Mouse (Mus musculus) liver, embryonic 15.5 days (tissue): ENCODE results near the gene 4930430F08Rik. TPM values are rescaled to one million over a fixed set of nuclear protein-coding genes. Genes with fewer than 3 reads are reported as not detected.

Source experiments
- ATAC-seq: fragments of 200-750 bp; cut with Nextera tagmentation; 2 replicates; pipeline ENCODE4 v1.8.0; 2017; ENCODE audit warnings: moderate number of reproducible peaks, mild to moderate bottlenecking, moderate library complexity; ENCODE audit not compliant: insufficient read depth
- H3K27ac ChIP-seq: fragments of 300-500 bp; sonication (generic); replicated peaks from 2 replicates; pipeline ENCODE4 v1.5.1; 2015; ENCODE audit warnings: mild to moderate bottlenecking, inconsistent platforms
- H3K27me3 ChIP-seq: fragments of 300-500 bp; sonication (generic); 2 replicates; pipeline ENCODE4 v1.6.1; 2015; ENCODE audit warnings: mild to moderate bottlenecking, inconsistent platforms
- H3K36me3 ChIP-seq: fragments of 300-500 bp; sonication (generic); replicated peaks from 2 replicates; pipeline ENCODE4 v1.6.1; 2015; ENCODE audit warnings: moderate library complexity, mild to moderate bottlenecking, inconsistent platforms
- H3K4me1 ChIP-seq: fragments of 300-500 bp; sonication (generic); replicated peaks from 2 replicates; pipeline ENCODE4 v1.6.1; 2015; ENCODE audit warnings: inconsistent platforms
- H3K4me2 ChIP-seq: fragments of 300-500 bp; sonication (generic); 2 replicates; pipeline ENCODE4 v1.6.1; 2015; ENCODE audit warnings: moderate library complexity, mild to moderate bottlenecking, inconsistent platforms
- H3K4me3 ChIP-seq: fragments of 300-500 bp; sonication (generic); replicated peaks from 2 replicates; pipeline ENCODE4 v1.5.1; 2015; ENCODE audit warnings: mild to moderate bottlenecking, inconsistent platforms
- H3K9ac ChIP-seq: fragments of 300-500 bp; sonication (generic); 2 replicates; pipeline ENCODE4 v1.6.1; 2015; ENCODE audit warnings: moderate library complexity, mild to moderate bottlenecking, inconsistent platforms
- H3K9me3 ChIP-seq: fragments of 300-500 bp; sonication (generic); replicated peaks from 2 replicates; pipeline ENCODE4 v1.6.1; 2016; ENCODE audit warnings: inconsistent platforms
- WGBS: fragments of 180-500 bp; shearing (Covaris S2); methylation state at CpG from one replicate; pipeline ENCODE4 v1.1.7; 2015; ENCODE audit warnings: mixed read lengths; ENCODE audit not compliant: insufficient replicate concordance; 5-methylcytosine and 5-hydroxymethylcytosine counted together
- polyA plus RNA-seq: library from polyadenylated mRNA; unstranded; fragments of >200 nt; fragmentation: Nextera tagmentation; extraction: Ambion mirVana; gene quantifications from 2 replicates; pipeline ENCODE4 v1.2.1, GENCODE M21; 2015

4930430F08Rik gene
- 11.4 and 13.1 TPM in 2 replicates for polyA plus RNA-seq

DNA sequence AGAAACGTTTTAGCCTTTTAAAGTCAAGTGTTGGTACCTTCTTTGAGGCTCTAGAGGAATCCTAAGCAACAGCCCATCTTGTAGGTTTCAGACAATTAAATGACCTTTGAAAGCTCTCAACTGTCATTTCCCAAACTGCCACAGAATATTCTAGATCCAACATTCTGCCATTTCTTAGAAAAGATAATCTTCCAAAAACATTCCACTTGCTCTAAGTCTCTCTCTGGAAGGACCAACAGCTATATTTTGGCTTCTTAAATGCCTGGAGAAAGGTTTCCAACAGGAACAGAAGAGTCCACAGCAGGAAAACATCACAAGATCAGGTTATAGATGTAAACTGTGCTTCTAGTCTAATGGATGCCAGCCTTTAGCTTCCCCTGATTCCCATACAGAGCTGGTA lies at the start of gene 4930430F08Rik, which contains the start of gene 1700017N19Rik:
Gene 4930430F08Rik (minus strand): TSS at position 101 of the 400 bp plus-strand sequence.
Gene 1700017N19Rik (plus strand): TSS at position 162 of the 400 bp plus-strand sequence.
- WGBS = 70% methylated on average over 1 of the region's 1 CpGs
- ATAC-seq = no peak
- Histone ChIP-seq H3K9ac (no peak within 1 kb of the TSS), H3K4me3 (peak within 1 kb of the TSS; percentile 79; the same call in 1 of the 2 replicates), H3K4me2 (peak within 1 kb of the TSS; percentile 81), H3K4me1 (peaks cover 14% of the 10 kb centered on the region), H3K36me3 (peaks cover 5% of the 10 kb centered on the region; the same call in 1 of the 2 replicates), H3K9me3 (no peaks in the 10 kb centered on the region), H3K27me3 (no peaks in the 10 kb centered on the region), H3K27ac (no peak within 1 kb of the TSS)

DNA sequence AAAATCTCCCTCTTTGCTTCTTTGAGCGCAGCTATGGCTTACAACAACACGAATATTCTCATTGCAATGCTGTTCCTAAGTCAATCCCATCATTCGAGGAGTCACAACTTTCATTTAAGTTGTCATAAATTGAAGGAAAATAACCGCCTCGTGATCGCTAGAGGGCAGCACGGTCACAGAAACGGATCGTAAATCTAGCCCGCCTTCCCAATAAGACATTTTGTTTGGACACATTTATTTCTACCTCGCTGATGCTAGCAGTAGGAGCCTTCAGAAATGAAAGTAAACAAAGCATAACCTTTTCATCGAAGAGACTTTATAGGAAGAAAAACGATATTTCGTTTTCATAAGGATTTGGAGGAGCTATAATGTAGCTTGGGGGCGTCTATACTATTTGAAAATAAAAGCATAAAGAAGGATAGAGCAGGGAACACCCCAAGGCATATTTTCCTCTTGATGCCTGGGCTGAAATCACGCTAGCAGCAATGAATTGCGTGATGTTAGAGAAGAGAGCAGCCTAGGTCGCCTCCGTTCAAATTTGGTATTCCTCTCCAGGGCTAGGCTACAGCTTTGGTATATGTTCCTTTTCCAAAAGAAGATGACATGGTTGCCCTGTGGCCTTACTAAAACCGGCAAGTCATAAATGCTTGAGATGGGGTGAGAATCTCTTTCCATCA lies 39.7 kb upstream of the 4930430F08Rik start:
- Histone ChIP-seq H3K27me3 (no peaks in the 10 kb centered on the region), H3K36me3 (no peaks in the 10 kb centered on the region), H3K27ac (no peak overlapping the region), H3K9me3 (no peaks in the 10 kb centered on the region), H3K4me2 (peak overlapping the region; percentile 9), H3K9ac (no peak overlapping the region), H3K4me3 (no peak overlapping the region), H3K4me1 (no peaks in the 10 kb centered on the region; the same call in 1 of the 2 replicates)
- ATAC-seq = no peak
- 20% methylated on average over 20 of the region's 20 CpGs for WGBS

DNA sequence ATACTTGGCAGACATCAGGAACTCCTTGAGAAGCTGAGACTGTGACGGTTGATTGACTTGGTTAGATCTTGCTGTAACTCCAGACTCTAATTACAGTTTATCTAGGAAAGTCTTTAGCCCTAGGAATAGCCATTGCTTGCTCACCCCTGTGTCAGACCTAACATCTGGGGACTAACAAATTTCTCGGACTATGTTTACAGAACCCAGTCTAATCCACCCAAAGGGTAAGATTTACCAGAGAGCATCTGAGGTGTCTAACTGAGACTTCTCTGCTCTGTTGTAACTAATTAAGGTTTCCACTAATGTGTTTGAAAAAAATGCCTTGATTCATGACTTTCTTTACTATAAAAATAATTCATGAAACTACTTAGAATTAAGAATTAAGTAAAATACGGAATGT lies 32.3 kb upstream of the 4930430F08Rik start:
- ATAC-seq = no peak
- Histone ChIP-seq H3K4me1 (no peaks in the 10 kb centered on the region), H3K27me3 (no peaks in the 10 kb centered on the region), H3K9ac (no peak overlapping the region), H3K27ac (no peak overlapping the region), H3K4me3 (no peak overlapping the region), H3K9me3 (no peaks in the 10 kb centered on the region), H3K4me2 (no peak overlapping the region), H3K36me3 (no peaks in the 10 kb centered on the region)
- WGBS = 55% methylated on average over 3 of the region's 3 CpGs

DNA sequence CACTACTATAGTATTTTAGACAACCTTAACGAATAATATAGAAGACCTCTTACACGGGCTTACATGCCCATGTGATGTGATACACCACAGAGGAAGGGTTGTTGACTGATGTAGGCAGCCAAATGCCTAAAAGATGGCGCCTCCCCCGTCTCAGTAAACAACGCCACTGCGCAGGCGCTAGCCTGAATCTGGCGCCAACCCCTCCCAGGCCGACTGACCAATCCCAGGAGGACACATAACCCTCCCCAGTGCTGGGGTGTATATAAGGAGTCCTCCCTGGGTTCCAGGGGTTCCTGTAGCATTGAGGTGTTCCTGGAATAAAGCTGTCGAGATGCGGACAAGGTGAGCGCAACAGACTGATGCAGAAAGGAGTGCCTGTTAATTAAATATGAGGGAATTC lies 29.8 kb upstream of the 4930430F08Rik start:
- Histone ChIP-seq H3K9ac (no peak overlapping the region), H3K4me1 (no peaks in the 10 kb centered on the region), H3K27ac (no peak overlapping the region), H3K4me3 (no peak overlapping the region), H3K27me3 (no peaks in the 10 kb centered on the region), H3K36me3 (no peaks in the 10 kb centered on the region), H3K9me3 (no peaks in the 10 kb centered on the region), H3K4me2 (no peak overlapping the region)
- no peak for ATAC-seq
- 74% methylated on average over 12 of the region's 12 CpGs for WGBS

DNA sequence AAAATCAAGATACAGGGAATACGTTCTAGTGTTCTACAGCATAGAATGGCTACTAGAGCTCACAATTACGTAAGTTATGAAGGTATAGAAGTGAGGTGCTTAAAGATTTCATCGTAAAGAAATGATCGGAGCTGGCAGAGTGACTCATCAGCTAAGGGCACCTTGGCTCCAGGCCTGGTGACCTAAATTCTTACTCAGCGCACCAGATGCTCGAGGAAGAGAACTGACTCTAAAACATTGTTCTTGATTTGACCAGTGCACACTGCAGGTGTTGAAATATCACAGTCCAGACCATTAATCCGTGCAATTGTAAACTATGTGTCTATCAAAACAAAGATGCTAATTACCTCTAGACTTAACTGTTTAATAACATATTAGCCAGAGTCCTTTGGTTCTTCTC lies 29.3 kb upstream of the 4930430F08Rik start:
- WGBS = 76% methylated on average over 7 of the region's 7 CpGs
- H3K9ac ChIP-seq = no peak overlapping the region
- no peaks in the 10 kb centered on the region for H3K36me3 ChIP-seq
- no peaks in the 10 kb centered on the region for H3K27me3 ChIP-seq
- no peaks in the 10 kb centered on the region for H3K9me3 ChIP-seq
- H3K4me2 ChIP-seq = no peak overlapping the region
- H3K4me3 ChIP-seq = no peak overlapping the region
- no peak overlapping the region for H3K27ac ChIP-seq
- no peaks in the 10 kb centered on the region for H3K4me1 ChIP-seq
- no peak for ATAC-seq

DNA sequence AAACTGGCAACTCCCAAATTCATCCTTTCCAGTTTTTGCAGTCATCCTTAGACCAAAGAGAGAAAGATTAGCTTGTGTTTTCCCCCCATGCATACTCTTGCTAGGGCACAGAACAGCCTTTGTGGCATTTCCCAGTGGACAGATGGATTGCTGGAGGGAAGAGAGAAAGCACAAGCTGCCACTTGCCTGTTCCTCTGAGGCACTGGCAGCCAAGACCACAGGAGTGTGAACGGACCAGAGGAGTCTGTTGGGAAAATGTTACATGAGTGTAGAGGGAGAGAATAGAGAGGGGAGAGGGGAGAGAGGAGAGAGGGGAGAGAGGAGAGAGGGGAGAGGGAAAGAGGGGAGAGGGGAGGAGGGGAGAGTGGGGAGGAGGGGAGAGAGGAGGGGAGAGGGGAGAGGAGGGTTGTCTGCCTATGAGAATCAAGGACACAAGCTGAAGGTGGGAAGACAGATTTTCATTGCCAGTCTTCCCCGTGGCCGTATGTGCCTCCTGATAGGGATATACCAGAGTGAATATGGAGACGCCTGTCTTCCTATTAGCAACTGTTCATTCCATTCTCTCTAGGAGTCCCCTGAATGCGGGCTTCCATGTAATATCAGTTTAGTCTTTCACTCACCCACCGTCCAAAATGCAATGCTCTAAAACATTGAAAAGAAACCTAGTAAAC lies 27.1 kb upstream of the 4930430F08Rik start:
- H3K4me2 ChIP-seq = no peak overlapping the region
- H3K27me3 ChIP-seq = no peaks in the 10 kb centered on the region
- no peaks in the 10 kb centered on the region for H3K4me1 ChIP-seq
- no peaks in the 10 kb centered on the region for H3K9me3 ChIP-seq
- H3K9ac ChIP-seq = no peak overlapping the region
- no peak overlapping the region for H3K27ac ChIP-seq
- 58% methylated on average over 6 of the region's 6 CpGs for WGBS
- H3K36me3 ChIP-seq = no peaks in the 10 kb centered on the region
- H3K4me3 ChIP-seq = no peak overlapping the region
- ATAC-seq = no peak

DNA sequence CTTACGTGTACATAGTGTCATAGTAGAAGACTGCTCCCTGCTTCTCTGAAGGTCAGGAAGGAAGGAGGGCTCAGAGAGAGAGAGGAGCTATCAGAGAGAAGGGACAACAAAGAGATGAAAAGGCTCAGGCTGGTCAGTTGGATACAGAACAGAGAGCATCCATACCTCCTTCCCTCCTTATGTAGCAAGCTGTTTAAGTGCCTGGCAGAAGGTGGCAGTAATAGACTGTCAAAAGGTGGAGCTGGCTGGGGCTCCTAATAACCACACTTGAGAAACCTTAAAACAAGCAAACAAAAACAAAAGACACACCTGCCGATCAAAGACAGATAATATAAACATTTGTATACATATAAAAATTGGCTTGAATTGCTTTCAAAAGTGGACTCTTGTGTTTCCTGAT lies 14.0 kb upstream of the 4930430F08Rik start:
- Histone ChIP-seq H3K4me3 (no peak overlapping the region), H3K9me3 (no peaks in the 10 kb centered on the region), H3K27me3 (no peaks in the 10 kb centered on the region), H3K9ac (no peak overlapping the region), H3K36me3 (no peaks in the 10 kb centered on the region), H3K4me2 (no peak overlapping the region), H3K4me1 (no peaks in the 10 kb centered on the region), H3K27ac (no peak overlapping the region)
- ATAC-seq = no peak
- 63% methylated on average over 2 of the region's 2 CpGs for WGBS

DNA sequence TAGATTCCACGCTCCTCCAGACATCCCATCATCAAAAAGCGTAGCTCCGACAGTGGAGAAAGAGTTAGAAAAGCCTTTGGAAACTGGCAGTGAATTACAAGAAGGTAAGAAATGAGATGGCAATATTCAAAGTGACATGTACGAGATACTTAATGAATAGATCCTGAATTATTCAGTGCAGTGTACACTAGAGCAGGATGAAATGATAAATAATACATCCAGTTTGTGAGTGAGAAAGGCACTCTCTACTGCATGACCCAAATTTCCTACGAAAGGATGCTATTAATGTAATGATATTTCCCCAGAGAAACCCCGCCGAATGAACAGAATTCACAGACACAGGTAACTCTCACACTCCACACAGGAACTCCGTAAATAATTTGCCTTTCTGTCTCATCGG lies 13.3 kb upstream of the 4930430F08Rik start:
- no peak overlapping the region for H3K4me3 ChIP-seq
- WGBS = 71% methylated on average over 9 of the region's 9 CpGs
- H3K27me3 ChIP-seq = no peaks in the 10 kb centered on the region
- no peak for ATAC-seq
- no peak overlapping the region for H3K27ac ChIP-seq
- no peaks in the 10 kb centered on the region for H3K9me3 ChIP-seq
- no peak overlapping the region for H3K4me2 ChIP-seq
- no peaks in the 10 kb centered on the region for H3K4me1 ChIP-seq
- no peak overlapping the region for H3K9ac ChIP-seq
- H3K36me3 ChIP-seq = no peaks in the 10 kb centered on the region

DNA sequence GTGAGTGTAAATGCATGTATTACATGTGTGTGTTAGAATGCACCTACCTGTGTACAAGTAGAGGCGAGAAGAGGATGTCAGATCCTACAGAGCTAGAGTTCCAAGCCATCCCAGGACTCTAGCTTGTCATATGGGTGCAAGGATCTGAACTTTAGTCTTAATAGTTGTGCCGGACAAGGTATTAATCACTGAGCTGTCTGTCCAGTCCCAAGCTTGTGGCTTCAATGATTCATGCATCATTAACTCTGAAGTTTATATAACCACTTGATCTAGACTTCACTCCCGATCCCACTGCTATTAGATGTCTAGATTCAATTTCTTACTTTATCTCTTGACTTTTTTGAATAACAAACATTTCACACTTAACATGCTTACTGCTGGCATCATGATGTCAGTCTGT lies 8.1 kb upstream of the 4930430F08Rik start:
- no peak overlapping the region for H3K4me2 ChIP-seq
- ATAC-seq = no peak
- no peaks in the 10 kb centered on the region for H3K36me3 ChIP-seq
- no peak overlapping the region for H3K9ac ChIP-seq
- no peaks in the 10 kb centered on the region for H3K27me3 ChIP-seq
- H3K4me1 ChIP-seq = no peaks in the 10 kb centered on the region
- no peak overlapping the region for H3K4me3 ChIP-seq
- H3K27ac ChIP-seq = no peak overlapping the region
- 62% methylated on average over 3 of the region's 3 CpGs for WGBS
- no peaks in the 10 kb centered on the region for H3K9me3 ChIP-seq

DNA sequence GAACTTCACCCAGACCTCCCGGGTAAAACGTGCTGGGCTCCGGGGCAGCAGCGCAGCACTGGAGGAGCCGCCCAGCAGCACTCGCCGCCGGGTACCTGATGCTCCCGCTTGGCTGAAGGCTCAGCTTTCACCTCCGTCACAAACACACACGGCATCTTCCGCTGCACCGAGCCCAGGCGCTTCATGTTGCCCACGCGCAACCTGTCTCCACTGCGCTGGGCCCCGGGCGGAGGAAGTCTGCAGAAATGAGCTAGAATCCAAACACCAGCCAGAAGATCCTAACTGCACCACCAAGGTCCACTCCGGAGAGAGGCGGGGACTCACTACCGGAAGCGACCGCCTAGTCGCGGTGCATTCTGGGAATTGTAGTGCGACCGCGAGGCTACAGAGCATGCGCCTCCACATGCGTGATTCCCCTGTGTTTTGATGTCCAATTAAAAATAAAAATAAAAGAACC lies 1.3 kb downstream of the 4930430F08Rik start:
- Histone ChIP-seq H3K4me3 (peak overlapping the region; percentile 79), H3K36me3 (peaks cover 15% of the 10 kb centered on the region), H3K4me1 (peaks cover 14% of the 10 kb centered on the region), H3K27me3 (no peaks in the 10 kb centered on the region), H3K9ac (peak overlapping the region; percentile 72), H3K9me3 (no peaks in the 10 kb centered on the region), H3K27ac (peak overlapping the region; percentile 80), H3K4me2 (peak overlapping the region; percentile 81)
- under 1% methylated on average over 31 of the region's 31 CpGs for WGBS
- peak; percentile 99 for ATAC-seq

DNA sequence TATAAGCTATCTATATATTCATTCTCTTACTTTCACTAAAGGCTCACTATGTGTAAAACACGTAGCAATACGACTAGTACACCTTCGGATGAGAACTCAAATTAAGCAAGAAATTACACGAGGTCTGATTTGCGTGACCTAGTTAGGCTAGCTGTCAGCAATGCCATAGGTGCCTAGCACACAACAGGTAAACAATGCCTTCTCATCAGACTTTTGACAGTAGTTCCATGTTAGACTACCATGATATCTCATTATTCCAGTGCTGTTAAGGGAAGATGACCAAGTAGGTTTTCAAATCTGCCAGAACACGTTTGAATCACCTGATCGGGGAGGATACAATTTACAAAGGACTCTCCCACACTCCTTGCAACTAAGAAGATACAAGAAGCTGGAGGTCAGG lies 1.7 kb downstream of the 4930430F08Rik start:
- WGBS = 35% methylated on average over 7 of the region's 7 CpGs
- H3K27ac ChIP-seq = peak overlapping the region; percentile 80
- no peaks in the 10 kb centered on the region for H3K9me3 ChIP-seq
- H3K4me3 ChIP-seq = peak overlapping the region; percentile 79
- H3K9ac ChIP-seq = peak overlapping the region; percentile 72
- H3K4me2 ChIP-seq = peak overlapping the region; percentile 81
- peaks cover 19% of the 10 kb centered on the region for H3K36me3 ChIP-seq
- peak; percentile 45; the same call in 1 of the 2 replicates for ATAC-seq
- H3K27me3 ChIP-seq = no peaks in the 10 kb centered on the region
- peaks cover 14% of the 10 kb centered on the region for H3K4me1 ChIP-seq
